Mouse (Mus musculus) thymus, postnatal 36 days (tissue): ENCODE results near the gene Lgr4.
"Not testable (repeated sequence)": the region's sequence is repeated elsewhere in the genome, so short reads cannot be mapped to it uniquely, and the experiment has no call there.

Experiments used
- DNase-seq, 2 experiments: peaks; one replicate each; pipeline ENCODE4 v3.0.0; 2022; ENCODE audit warnings: mixed read lengths in 2 of 2

The Lgr4 gene

GRCm38 (mm10) chr2:109917496-109918413 is at the start of gene Lgr4:
Gene Lgr4 (plus strand): TSS chr2:109917647.
- peak; percentile 62 to 73 for DNase-seq

GRCm38 (mm10) chr2:109879429-109879828 is 38.0 kb upstream of the Lgr4 start:
- not testable (repeated sequence) for DNase-seq

DNA sequence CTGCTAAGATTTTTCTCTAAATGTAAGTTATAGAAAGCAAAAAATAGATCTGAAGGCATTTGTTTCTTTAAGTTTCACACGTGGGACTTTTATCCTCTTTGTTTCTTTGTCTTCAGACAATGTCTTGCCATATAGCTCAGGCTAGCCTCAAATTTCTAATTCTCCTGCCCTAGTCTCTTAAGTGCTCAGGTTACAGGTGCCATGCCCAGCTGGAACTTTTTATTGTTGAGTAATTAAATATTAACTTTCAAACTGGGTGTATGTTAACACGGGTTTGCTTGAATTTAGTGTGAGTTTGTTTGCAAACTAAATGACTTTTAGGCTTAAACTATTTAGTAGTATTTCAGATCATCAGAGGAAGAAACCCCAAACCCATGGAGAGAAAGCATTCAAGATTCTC is 36.3 kb upstream of the Lgr4 start:
- DNase-seq = no peak

GRCm38 (mm10) chr2:109881625-109882024 is 35.8 kb upstream of the Lgr4 start:
- DNase-seq = no peak

DNA sequence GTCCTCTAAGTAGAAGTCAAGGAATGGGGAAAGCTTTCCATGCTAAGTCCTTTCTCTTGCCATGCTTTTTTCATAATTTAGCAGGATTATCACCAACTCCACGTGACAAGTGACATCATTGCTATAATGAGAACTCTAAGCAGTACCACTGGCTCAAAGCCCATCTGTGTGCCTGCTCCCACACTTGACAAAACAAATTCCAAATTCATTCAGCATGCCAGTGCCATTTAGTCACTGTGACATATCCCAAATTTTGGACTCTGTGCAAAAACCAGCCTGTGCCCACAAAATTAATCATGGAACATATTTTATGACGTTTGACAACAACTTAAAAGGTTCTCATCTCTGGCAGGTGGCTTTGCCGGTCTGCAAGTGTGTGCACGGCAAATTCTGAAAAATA is 33.3 kb upstream of the Lgr4 start:
- DNase-seq = no peak

- DNase-seq = no peak
These were observed 32.9 kb upstream of the Lgr4 start for GRCm38 (mm10) chr2:109884507-109884906.

GRCm38 (mm10) chr2:109890068-109890467 is 27.4 kb upstream of the Lgr4 start:
- no peak for DNase-seq

- peak; percentile 84 to 88 for DNase-seq
These were observed 26.9 kb upstream of the Lgr4 start, which contains the start of gene Lin7c for GRCm38 (mm10) chr2:109890597-109890996. Gene Lin7c (plus strand): TSS chr2:109890853.

DNA sequence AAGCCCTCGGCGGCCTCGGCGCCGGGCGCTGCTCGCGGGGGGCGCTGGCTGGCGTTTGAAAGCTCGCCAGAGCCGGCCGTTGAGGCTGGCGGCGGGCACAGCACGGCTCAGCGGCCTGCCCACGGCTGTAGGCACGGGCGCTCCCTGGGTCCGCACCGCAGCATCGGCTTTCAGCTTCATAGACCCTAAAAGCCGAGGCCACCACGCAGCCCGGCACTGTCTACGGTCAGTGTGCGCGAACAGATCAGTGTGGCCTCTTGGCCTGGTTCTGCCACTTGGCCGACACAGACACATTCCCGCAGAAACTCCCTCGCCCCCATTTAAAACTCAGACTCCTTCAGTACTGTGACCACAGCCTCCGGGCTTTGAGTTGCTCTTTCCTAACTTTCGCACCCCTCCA is 26.4 kb upstream of the Lgr4 start:
- no peak for DNase-seq

DNA sequence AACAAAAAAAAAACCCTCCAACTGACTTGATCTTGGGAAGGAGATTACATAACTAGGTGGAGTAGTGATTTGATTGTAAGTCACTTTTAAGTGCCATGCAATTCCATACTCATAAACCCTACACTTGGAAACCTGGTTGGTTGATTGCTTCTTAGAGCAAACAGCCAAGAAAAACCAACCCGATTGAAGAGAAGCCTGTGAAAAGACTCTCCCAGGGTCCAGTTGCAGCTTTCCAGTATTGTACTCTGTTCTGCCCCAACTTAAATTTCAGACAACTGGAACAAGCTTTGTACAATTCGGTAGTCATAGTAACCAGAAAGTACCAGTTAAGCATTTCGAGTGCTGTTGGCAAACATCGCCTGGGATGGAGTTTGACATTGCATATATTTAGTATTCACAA is 26.0 kb upstream of the Lgr4 start:
- DNase-seq = no peak

GRCm38 (mm10) chr2:109896311-109896710 is 21.1 kb upstream of the Lgr4 start:
- DNase-seq = no peak

GRCm38 (mm10) chr2:109902869-109903268 is 14.6 kb upstream of the Lgr4 start:
- DNase-seq = no peak

DNA sequence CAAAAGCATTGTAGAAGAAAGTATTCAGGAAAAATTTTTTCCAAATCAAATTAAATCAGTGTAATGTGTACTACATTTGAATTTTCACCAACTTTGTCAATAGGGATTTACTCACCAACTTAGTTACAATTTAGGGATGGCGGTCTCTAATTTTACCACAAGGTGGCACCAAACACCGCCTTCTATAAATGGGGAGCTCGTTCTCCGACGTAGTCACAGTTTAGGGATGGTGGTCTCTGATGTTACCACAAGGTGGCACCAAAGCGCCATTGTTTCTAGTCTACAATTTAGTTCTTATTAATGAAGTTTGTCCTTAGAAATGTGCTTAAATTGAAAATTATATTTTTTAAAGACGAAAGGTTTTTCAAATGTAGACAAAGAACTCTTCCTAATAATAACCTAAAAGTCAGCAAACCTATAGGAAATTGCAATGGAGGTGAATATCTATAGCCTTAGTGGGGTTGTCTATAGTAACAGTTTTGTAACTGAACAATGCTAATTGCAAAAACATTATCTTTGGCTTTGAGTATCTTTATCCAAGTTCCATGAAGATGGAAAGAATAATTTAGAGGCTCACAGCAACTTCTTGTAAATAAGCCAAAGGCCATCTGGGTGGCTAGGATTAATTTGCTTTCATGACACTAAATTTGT is 13.2 kb upstream of the Lgr4 start:
- DNase-seq = peak; percentile 68 to 74

DNA sequence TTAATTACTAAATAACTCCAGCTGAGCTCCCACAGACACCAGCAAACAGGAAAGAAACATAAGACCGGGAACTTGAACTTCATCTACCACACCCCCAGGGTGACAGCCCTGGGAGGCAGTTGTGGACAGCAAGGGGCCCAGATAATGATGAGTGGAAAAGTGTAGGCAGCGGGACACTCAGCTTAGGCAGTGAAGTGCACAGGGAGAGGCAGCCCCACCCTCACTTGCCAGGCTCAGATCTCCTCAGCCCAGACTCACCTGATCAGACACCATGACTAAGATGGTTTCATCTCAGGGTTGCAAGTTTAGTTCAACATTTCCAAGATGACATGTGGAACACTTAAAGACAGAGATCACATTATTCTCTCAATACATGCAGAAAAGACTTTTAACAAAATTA is 8.3 kb upstream of the Lgr4 start:
- no peak for DNase-seq

- DNase-seq = no peak
These were observed 5.2 kb upstream of the Lgr4 start for GRCm38 (mm10) chr2:109912216-109912615.

GRCm38 (mm10) chr2:109912766-109913165 is 4.7 kb upstream of the Lgr4 start:
- no peak for DNase-seq

GRCm38 (mm10) chr2:109913241-109913640 is 4.2 kb upstream of the Lgr4 start:
- DNase-seq = no peak

- DNase-seq = no peak
These were observed 2.8 kb upstream of the Lgr4 start for GRCm38 (mm10) chr2:109914601-109915000.

DNA sequence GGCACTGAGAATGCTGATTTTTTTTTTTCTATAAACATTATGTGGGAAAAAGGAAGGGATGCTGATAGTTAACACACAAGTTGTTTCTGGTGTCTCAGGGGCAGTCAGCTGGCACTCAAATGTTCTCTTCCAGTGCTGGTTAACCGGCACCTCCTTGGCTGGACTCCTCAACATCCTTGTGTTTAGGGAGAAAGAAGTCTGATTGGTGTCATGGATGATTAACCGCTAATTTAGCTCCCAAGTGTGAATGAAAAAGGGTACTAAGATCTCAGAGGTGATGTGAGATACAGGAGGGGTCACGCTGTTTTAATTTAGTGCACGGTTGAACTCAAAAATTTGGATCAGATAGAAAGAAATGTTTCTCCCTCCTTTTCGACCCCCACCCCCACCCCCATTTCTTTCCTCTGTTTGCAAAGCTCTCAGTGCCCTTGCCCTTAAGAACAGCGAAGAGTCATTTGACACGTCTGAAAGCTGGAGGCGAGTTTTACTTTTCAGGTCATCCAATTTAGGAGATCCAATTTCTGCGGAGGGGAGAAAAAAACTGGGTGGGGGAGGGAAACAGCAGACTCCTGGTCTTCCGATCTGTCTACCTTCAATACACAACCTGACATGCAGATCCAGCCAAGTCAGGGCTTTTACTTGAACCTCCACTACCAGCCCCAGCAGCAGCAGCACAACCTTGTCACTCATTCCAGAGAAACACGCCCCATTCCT is 508 bp upstream of the Lgr4 start:
- no peak for DNase-seq

GRCm38 (mm10) chr2:109918592-109919262 is 1.3 kb downstream of the Lgr4 start:
- DNase-seq = no peak

DNA sequence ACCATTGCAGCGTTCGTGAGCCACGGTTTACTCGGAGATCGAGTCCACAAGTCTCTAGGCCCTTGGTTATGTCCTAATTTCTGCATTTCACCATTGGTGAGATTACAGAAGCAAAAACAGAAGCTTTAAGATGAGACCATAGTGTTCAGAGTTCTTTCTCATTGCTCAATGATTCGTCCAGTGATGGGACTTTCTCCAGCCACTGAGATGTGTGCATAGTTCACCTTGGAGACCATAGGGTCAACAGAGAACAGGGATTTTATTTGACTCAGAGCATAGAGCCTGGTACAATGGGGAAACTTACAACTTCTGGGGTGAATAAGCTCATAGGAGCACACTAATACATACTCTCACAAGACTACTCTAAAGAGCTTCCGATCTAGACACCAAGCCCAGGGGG is 3.0 kb downstream of the Lgr4 start:
- DNase-seq = no peak

DNA sequence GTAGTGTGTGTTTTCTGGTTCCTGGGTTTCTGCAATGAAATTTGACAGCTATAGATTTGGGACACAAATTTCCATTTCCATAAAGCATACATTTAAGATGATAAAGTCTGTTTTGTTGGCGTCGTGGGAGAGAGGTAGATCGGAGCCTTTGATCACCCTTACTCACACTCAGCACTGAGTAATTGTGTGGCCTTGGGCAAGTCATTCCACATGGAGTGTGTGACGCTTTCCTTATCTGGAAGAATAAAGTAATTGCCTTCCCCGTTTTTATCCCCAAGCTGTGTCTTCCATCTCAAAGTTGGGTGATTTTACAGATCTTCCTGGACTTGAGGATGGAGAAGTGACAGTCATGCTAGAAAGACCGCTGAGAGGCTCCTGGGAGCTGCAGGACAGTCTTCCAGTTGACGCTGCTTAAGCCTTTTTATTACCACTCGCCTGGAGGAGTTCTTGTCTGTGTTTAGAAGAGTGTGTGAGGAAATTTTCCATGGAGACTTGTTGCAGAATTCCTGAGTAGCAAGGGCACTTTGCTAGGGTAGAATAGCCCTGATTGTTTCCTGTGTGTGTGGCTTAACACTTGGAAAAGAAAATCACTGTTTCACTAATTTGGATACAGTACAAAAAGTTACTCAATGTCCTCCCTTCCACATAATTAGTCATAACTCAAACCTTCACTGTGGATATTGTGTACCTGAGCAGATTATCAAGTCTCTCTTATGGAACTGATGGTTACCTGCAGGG is 4.0 kb downstream of the Lgr4 start:
- no peak for DNase-seq
